Mouse (Mus musculus) embryonic stem cell, embryonic (primary cell): ENCODE data around the gene Gm4985.
"Not testable (repeated sequence)": the region's sequence is repeated elsewhere in the genome, so short reads cannot be mapped to it uniquely, and the experiment has no call there.

Source experiments
- CTCF ChIA-PET, 4 experiments: fragments of 300-600 bp in 2 of 4; fragments of 350-600 bp in 2 of 4; sonication (Branson Sonifier 250); formaldehyde crosslinking; loops; one replicate each; lab custom pipeline; 2022; ENCODE audit warnings: inconsistent platforms in 2 of 4; lab: Charles Lee
- POLR2A ChIA-PET, 4 experiments: fragments of 300-600 bp in 2 of 4; fragments of 350-600 bp in 2 of 4; sonication (Branson Sonifier 250); formaldehyde crosslinking; loops; one replicate each; lab custom pipeline; 2022; ENCODE audit warnings: antibody characterized with exemption in 4 of 4, inconsistent platforms in 1 of 4; lab: Charles Lee

The Gm4985 gene

DNA sequence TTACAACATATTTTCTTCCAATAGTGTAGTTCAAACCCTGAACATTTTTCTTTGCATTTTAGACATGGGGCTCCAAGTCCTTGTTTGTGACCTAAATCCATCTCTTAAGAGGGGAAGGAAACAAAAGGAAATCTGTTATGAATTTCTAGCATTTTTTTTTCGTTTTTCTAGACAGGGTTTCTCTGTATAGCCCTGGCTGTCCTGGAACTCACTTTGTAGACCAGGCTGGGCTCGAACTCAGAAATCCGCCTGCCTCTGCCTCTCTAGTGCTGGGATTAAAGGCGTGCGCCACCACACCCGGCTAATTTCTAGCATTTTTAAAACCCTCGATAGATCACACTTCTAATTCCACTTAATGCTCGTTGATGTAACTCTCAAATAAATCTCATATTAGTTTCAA, at the start of gene Gm4985:
TSS of gene Gm4985 (minus strand) at position 101 of the 400 bp plus-strand sequence.
- CTCF ChIA-PET: not testable (repeated sequence)

GRCm38 (mm10) chrX:23954161-23954560, 4.6 kb downstream of the Gm4985 start:
- POLR2A ChIA-PET: interaction anchor here in 1 of 4 experiments (0.6 kb wide), 1 partner anchor 62 kb away, joined by 3 read pairs; no protein-coding TSS in a partner anchor

More for the DNA sequence above, at the start of gene Gm4985:
- POLR2A ChIA-PET: not testable (repeated sequence)

More at GRCm38 (mm10) chrX:23954161-23954560, 4.6 kb downstream of the Gm4985 start:
- CTCF ChIA-PET: no interaction called here
